Mouse (Mus musculus) midbrain, postnatal 0 days (tissue): ENCODE results near the gene Astn2. TPM values are rescaled to one million over a fixed set of nuclear protein-coding genes. Genes with fewer than 3 reads are reported as not detected.

Source experiments
- ATAC-seq: fragments of 200-750 bp; cut with Nextera tagmentation; 2 replicates; pipeline ENCODE4 v1.8.0; 2017; ENCODE audit warnings: moderate number of reproducible peaks, mild to moderate bottlenecking, moderate TSS enrichment, moderate library complexity; ENCODE audit not compliant: low FRiP score
- DNase-seq: peaks from one replicate; pipeline ENCODE4 v3.0.0-alpha.2; 2015; ENCODE audit warnings: low spot score
- H3K27ac ChIP-seq: fragments of 300-500 bp; sonication (generic); 2 replicates; pipeline ENCODE4 v1.5.1; 2014; ENCODE audit warnings: low read depth, mild to moderate bottlenecking, low read length, mixed read lengths
- H3K27me3 ChIP-seq: fragments of 300-500 bp; sonication (generic); 2 replicates; pipeline ENCODE4 v1.6.1; 2014; ENCODE audit warnings: low read length, control low read depth, mixed read lengths; ENCODE audit not compliant: insufficient read depth
- H3K36me3 ChIP-seq: fragments of 300-500 bp; sonication (generic); 2 replicates; pipeline ENCODE4 v1.6.1; 2014; ENCODE audit warnings: low read length, control low read depth, mixed read lengths; ENCODE audit not compliant: insufficient read depth
- H3K4me1 ChIP-seq: fragments of 300-500 bp; sonication (generic); 2 replicates; pipeline ENCODE4 v1.6.1; 2014; ENCODE audit warnings: mild to moderate bottlenecking, control low read depth, antibody characterized with exemption, low read length, mixed read lengths; ENCODE audit not compliant: insufficient read depth
- H3K4me2 ChIP-seq: fragments of 300-500 bp; sonication (generic); 2 replicates; pipeline ENCODE4 v1.6.1; 2014; ENCODE audit warnings: low read depth, mild to moderate bottlenecking, low read length, mixed read lengths; ENCODE audit not compliant: poor library complexity, severe bottlenecking
- H3K4me3 ChIP-seq: fragments of 300-500 bp; sonication (generic); 2 replicates; pipeline ENCODE4 v1.5.1; 2014; ENCODE audit warnings: low read depth, mild to moderate bottlenecking, low read length, moderate library complexity
- H3K9ac ChIP-seq: fragments of 300-500 bp; sonication (generic); replicated peaks from 2 replicates; pipeline ENCODE4 v1.6.1; 2014; ENCODE audit warnings: mild to moderate bottlenecking, low read length, moderate library complexity, mixed read lengths; ENCODE audit not compliant: poor library complexity, severe bottlenecking
- H3K9me3 ChIP-seq: fragments of 300-500 bp; sonication (generic); 2 replicates; pipeline ENCODE4 v1.6.1; 2016; ENCODE audit warnings: low read length, control low read depth
- CTCF ChIP-seq: IDR thresholded peaks from 2 replicates; pipeline ENCODE4 v1.5.1; 2016; ENCODE audit warnings: antibody characterized with exemption, mild to moderate bottlenecking
- WGBS: fragments of 180-500 bp; shearing (Covaris S2); extraction: QIAGEN DNeasy Blood & Tissue Kit; methylation state at CpG from one replicate; pipeline ENCODE4 v1.1.7; 2014; 5-methylcytosine and 5-hydroxymethylcytosine counted together
- polyA plus RNA-seq: library from polyadenylated mRNA; unstranded; fragments of >200 nt; fragmentation: Nextera tagmentation; extraction: Ambion mirVana; gene quantifications from 2 replicates; pipeline ENCODE4 v1.2.1, GENCODE M21; 2015
- total RNA-seq: library from RNA; depleted of rRNA; stranded (reverse); fragments of >200 nt; gene quantifications from 2 replicates; pipeline ENCODE4 v1.2.3, GENCODE M21; 2014

The Astn2 gene
- total and polyA plus RNA-seq, 2 experiments from 2014 or later: 2.5 to 34.9 TPM

GRCm38 (mm10) chr4:65545582-65545981 is 858.8 kb downstream of the Astn2 start:
- 75% methylated on average over 2 of the region's 2 CpGs for WGBS

GRCm38 (mm10) chr4:65532071-65532736 is 872.2 kb downstream of the Astn2 start:
- Histone ChIP-seq H3K4me2 (no peak overlapping the region), H3K9ac (no peak overlapping the region), H3K9me3 (no peaks in the 10 kb centered on the region), H3K4me3 (no peak overlapping the region), H3K27me3 (no peaks in the 10 kb centered on the region), H3K27ac (no peak overlapping the region), H3K36me3 (no peaks in the 10 kb centered on the region), H3K4me1 (no peaks in the 10 kb centered on the region)
- 88% methylated on average over 2 of the region's 2 CpGs for WGBS
- ATAC-seq (no peak), DNase-seq (no peak)
- no peak for TF ChIP-seq CTCF

More at GRCm38 (mm10) chr4:65545582-65545981, 858.8 kb downstream of the Astn2 start:
- H3K9ac ChIP-seq: no peak overlapping the region
- no peak overlapping the region for H3K4me3 ChIP-seq
- no peaks in the 10 kb centered on the region for H3K9me3 ChIP-seq
- no peaks in the 10 kb centered on the region for H3K4me1 ChIP-seq
- H3K36me3 ChIP-seq: no peaks in the 10 kb centered on the region
- TF ChIP-seq CTCF: no peak
- H3K4me2 ChIP-seq: no peak overlapping the region
- no peaks in the 10 kb centered on the region for H3K27me3 ChIP-seq
- DNase-seq (no peak), ATAC-seq (no peak)
- no peak overlapping the region for H3K27ac ChIP-seq

GRCm38 (mm10) chr4:65531621-65532020 is 872.8 kb downstream of the Astn2 start:
- H3K4me3 ChIP-seq: no peak overlapping the region
- H3K4me1 ChIP-seq: no peaks in the 10 kb centered on the region
- WGBS: 64% methylated on average over 6 of the region's 6 CpGs
- H3K36me3 ChIP-seq: no peaks in the 10 kb centered on the region
- no peaks in the 10 kb centered on the region for H3K27me3 ChIP-seq
- no peak for TF ChIP-seq CTCF
- H3K9me3 ChIP-seq: no peaks in the 10 kb centered on the region
- DNase-seq: no peak
- ATAC-seq: no peak
- H3K9ac ChIP-seq: no peak overlapping the region
- no peak overlapping the region for H3K4me2 ChIP-seq
- no peak overlapping the region for H3K27ac ChIP-seq

GRCm38 (mm10) chr4:65530901-65531300 is 873.5 kb downstream of the Astn2 start:
- Histone ChIP-seq H3K27ac (no peak overlapping the region), H3K36me3 (no peaks in the 10 kb centered on the region), H3K4me1 (no peaks in the 10 kb centered on the region), H3K4me3 (no peak overlapping the region), H3K4me2 (no peak overlapping the region), H3K9ac (no peak overlapping the region), H3K9me3 (no peaks in the 10 kb centered on the region), H3K27me3 (no peaks in the 10 kb centered on the region)
- no peak for DNase-seq
- no peak for ATAC-seq
- whole genome bisulfite sequencing: 58% methylated on average over 2 of the region's 2 CpGs
- no peak for TF ChIP-seq CTCF

- H3K27ac ChIP-seq: no peak overlapping the region
- H3K27me3 ChIP-seq: no peaks in the 10 kb centered on the region
- no peak for TF ChIP-seq CTCF
- ATAC-seq: no peak
- 74% methylated on average over 2 of the region's 2 CpGs for WGBS
- DNase-seq: no peak
- H3K9me3 ChIP-seq: no peaks in the 10 kb centered on the region
- H3K4me2 ChIP-seq: no peak overlapping the region
- H3K4me3 ChIP-seq: no peak overlapping the region
- H3K9ac ChIP-seq: no peak overlapping the region
- H3K4me1 ChIP-seq: no peaks in the 10 kb centered on the region
- H3K36me3 ChIP-seq: no peaks in the 10 kb centered on the region
Measured at GRCm38 (mm10) chr4:65508101-65508500, 896.3 kb downstream of the Astn2 start.

- TF ChIP-seq CTCF: no peak
- Histone ChIP-seq H3K4me1 (no peaks in the 10 kb centered on the region), H3K4me2 (no peak overlapping the region), H3K9ac (no peak overlapping the region), H3K27me3 (no peaks in the 10 kb centered on the region), H3K36me3 (no peaks in the 10 kb centered on the region), H3K9me3 (no peaks in the 10 kb centered on the region), H3K27ac (no peak overlapping the region), H3K4me3 (no peak overlapping the region)
- DNase-seq: no peak
- ATAC-seq: no peak
Measured at GRCm38 (mm10) chr4:65506870-65507269, 897.5 kb downstream of the Astn2 start.
